Mouse (Mus musculus) ES-Bruce4 (cell line): Measurements from ENCODE around the gene Vax1.

Source experiments
- CTCF ChIP-seq: IDR thresholded peaks from one replicate; pipeline ENCODE4 v1.8.1; 2011; ENCODE audit warnings: low read depth, low read length
- EP300 ChIP-seq: IDR thresholded peaks from 2 replicates; pipeline ENCODE4 v1.6.1; 2011; ENCODE audit warnings: low read depth, low read length; ENCODE audit not compliant: insufficient read depth
- POLR2A ChIP-seq: IDR thresholded peaks from one replicate; pipeline ENCODE4 v1.8.1; 2011; ENCODE audit warnings: low read length; ENCODE audit not compliant: insufficient read depth

GRCm38 (mm10) chr19:59145064-59145463 lies 24.8 kb downstream of the Vax1 start:
- TF ChIP-seq POLR2A (no peak), EP300 (no peak), CTCF (no peak)
